Mouse (Mus musculus) small intestine, adult 2 months (tissue): ENCODE data around the gene Gtf3a. TPM values are rescaled to one million over a fixed set of nuclear protein-coding genes. Genes with fewer than 3 reads are reported as not detected.
"Not testable (repeated sequence)": the region's sequence is repeated elsewhere in the genome, so short reads cannot be mapped to it uniquely, and the experiment has no call there.

Source experiments
- H3K27ac ChIP-seq: fragments of 200-500 bp; 2 replicates; pipeline ENCODE4 v1.5.1; 2012; ENCODE audit warnings: low read depth, low read length, control low read depth, inconsistent platforms; ENCODE audit not compliant: insufficient read depth
- H3K27me3 ChIP-seq: fragments of 200-500 bp; 2 replicates; pipeline ENCODE4 v1.6.1; 2012; ENCODE audit warnings: mild to moderate bottlenecking, moderate library complexity, low read length, inconsistent platforms; ENCODE audit not compliant: control insufficient read depth, insufficient read depth
- H3K36me3 ChIP-seq: fragments of 200-500 bp; 2 replicates; pipeline ENCODE4 v1.6.1; 2012; ENCODE audit warnings: mild to moderate bottlenecking, low read length, control low read depth, inconsistent platforms; ENCODE audit not compliant: control insufficient read depth, insufficient read depth
- H3K4me1 ChIP-seq: fragments of 200-500 bp; 2 replicates; pipeline ENCODE4 v1.6.1; 2012; ENCODE audit warnings: low read length, inconsistent platforms, mixed read lengths; ENCODE audit not compliant: control insufficient read depth, insufficient read depth, insufficient read length
- H3K4me3 ChIP-seq: fragments of 200-500 bp; 2 replicates; pipeline ENCODE4 v1.5.1; 2012; ENCODE audit warnings: low read depth, mild to moderate bottlenecking, control low read depth, inconsistent platforms, low read length, moderate library complexity
- CTCF ChIP-seq: fragments of 200-500 bp; IDR thresholded peaks from 2 replicates; pipeline ENCODE4 v1.5.1; 2012; ENCODE audit warnings: low read depth, mild to moderate bottlenecking, control low read depth, inconsistent platforms, low read length, moderate library complexity, mixed read lengths; ENCODE audit not compliant: insufficient replicate concordance, insufficient read length; ENCODE audit errors: extremely low read depth
- POLR2A ChIP-seq: fragments of 200-500 bp; IDR thresholded peaks from 2 replicates; pipeline ENCODE4 v1.6.1; 2012; ENCODE audit warnings: low read depth, mild to moderate bottlenecking, control low read depth, inconsistent platforms, low read length, moderate library complexity
- WGBS: fragments of 180-500 bp; shearing (Covaris S2); methylation state at CpG from one replicate; pipeline ENCODE4 v1.1.7; 2018; 5-methylcytosine and 5-hydroxymethylcytosine counted together
- polyA plus RNA-seq: library from polyadenylated mRNA; depleted of rRNA; stranded (reverse); fragments of >200 nt; gene quantifications from 2 replicates; pipeline ENCODE4 v1.2.3, GENCODE M21; 2012

Gene Gtf3a
- polyA plus RNA-seq, 1 experiment, result 51.6 TPM

GRCm38 (mm10) chr5:146937541-146938503 is 10.6 kb upstream of the Gtf3a start:
- 31% methylated on average over 32 of the region's 32 CpGs for WGBS
- Histone ChIP-seq H3K4me3 (peak overlapping the region; percentile 39), H3K4me1 (peaks cover 14% of the 10 kb centered on the region), H3K36me3 (no peaks in the 10 kb centered on the region), H3K27ac (peak overlapping the region; percentile 79), H3K27me3 (no peaks in the 10 kb centered on the region)
- no peak for TF ChIP-seq POLR2A
- no peak for TF ChIP-seq CTCF

DNA sequence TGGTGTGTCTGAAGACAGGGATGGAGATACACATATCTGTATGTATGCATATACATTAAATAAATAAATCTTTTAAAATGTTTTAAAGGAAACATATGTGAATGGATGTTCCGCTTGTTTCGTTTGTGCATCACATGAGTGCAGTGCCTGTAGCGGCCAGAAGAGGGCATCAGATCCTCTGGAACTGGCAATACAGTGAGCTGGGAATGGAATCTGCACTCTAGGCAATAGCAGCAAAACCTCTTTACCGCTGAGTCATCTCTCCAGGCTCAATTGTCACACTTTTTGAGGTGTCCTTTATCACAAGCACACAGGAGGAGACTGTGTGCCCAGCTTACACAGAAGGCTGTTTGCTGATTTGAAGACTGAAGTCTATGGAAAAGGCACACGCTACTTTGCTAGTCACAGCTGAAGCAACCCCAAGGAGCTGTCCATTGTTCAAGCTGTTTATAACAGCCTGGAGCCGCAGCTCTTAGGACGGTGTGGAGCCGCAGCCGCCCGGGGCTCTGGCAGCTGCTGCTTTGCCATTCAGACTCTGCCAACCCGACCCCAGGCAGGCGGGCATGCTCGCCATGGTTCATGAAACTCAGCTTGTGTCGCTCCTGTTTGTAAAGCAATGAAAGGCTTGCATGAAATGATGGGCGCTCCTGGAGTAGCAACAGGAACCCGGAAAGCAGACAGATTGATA is 9.2 kb upstream of the Gtf3a start:
- H3K36me3 ChIP-seq, result no peaks in the 10 kb centered on the region
- no peaks in the 10 kb centered on the region for H3K27me3 ChIP-seq
- peaks cover 14% of the 10 kb centered on the region for H3K4me1 ChIP-seq
- TF ChIP-seq POLR2A (no peak), CTCF (peak; percentile 52; the same call in 1 of the 2 replicates)
- H3K27ac ChIP-seq, result no peak overlapping the region; the same call in 1 of the 2 replicates
- no peak overlapping the region for H3K4me3 ChIP-seq
- 47% methylated on average over 16 of the region's 16 CpGs for WGBS

- Histone ChIP-seq H3K4me3 (no peak overlapping the region), H3K36me3 (no peaks in the 10 kb centered on the region), H3K27me3 (no peaks in the 10 kb centered on the region), H3K4me1 (peaks cover 14% of the 10 kb centered on the region), H3K27ac (no peak overlapping the region)
- WGBS, result 16% methylated on average over 7 of the region's 7 CpGs
- TF ChIP-seq CTCF, result peak; percentile 77; the same call in 1 of the 2 replicates
- TF ChIP-seq POLR2A, result no peak
Observed at GRCm38 (mm10) chr5:146940219-146940618, 8.2 kb upstream of the Gtf3a start.

- not testable (repeated sequence) for H3K4me3 ChIP-seq, H3K27me3 ChIP-seq, H3K27ac ChIP-seq, H3K36me3 ChIP-seq
- peaks cover 10% of the 10 kb centered on the region for H3K4me1 ChIP-seq
- 33% methylated on average over 2 of the region's 2 CpGs for WGBS
Observed at GRCm38 (mm10) chr5:146941939-146942338, 6.5 kb upstream of the Gtf3a start.

DNA sequence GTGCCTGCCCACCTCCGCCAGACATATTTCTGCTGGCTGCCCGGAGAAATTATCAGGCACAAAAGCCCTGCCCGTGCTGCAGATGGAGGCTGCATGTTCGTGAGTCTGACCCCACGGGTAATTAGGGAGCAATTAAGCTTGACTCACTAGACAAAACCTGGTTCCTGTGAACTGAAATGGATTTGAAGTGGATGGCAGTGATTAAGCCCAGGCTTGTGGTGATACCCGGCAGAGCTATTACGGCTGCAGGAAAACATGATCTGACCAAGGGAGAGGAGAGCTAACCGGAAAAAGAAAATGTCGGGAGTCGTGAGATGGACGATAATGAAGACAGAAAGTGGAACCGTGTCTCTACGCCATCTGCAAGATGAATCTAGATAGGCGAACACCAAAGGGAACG is 5.5 kb upstream of the Gtf3a start:
- no peaks in the 10 kb centered on the region for H3K27me3 ChIP-seq
- H3K4me1 ChIP-seq, result peaks cover 7% of the 10 kb centered on the region
- no peak overlapping the region for H3K27ac ChIP-seq
- 36% methylated on average over 15 of the region's 15 CpGs for WGBS
- H3K36me3 ChIP-seq, result no peaks in the 10 kb centered on the region
- TF ChIP-seq POLR2A (no peak), CTCF (no peak)
- no peak overlapping the region for H3K4me3 ChIP-seq

GRCm38 (mm10) chr5:146944568-146944967 is 3.9 kb upstream of the Gtf3a start:
- 100% methylated on average over 2 of the region's 2 CpGs for WGBS
- Histone ChIP-seq H3K36me3 (no peaks in the 10 kb centered on the region), H3K4me1 (peaks cover 8% of the 10 kb centered on the region; the same call in 1 of the 2 replicates), H3K4me3 (no peak overlapping the region), H3K27ac (no peak overlapping the region), H3K27me3 (no peaks in the 10 kb centered on the region)
- no peak for TF ChIP-seq POLR2A
- peak; percentile 46; the same call in 1 of the 2 replicates for TF ChIP-seq CTCF

DNA sequence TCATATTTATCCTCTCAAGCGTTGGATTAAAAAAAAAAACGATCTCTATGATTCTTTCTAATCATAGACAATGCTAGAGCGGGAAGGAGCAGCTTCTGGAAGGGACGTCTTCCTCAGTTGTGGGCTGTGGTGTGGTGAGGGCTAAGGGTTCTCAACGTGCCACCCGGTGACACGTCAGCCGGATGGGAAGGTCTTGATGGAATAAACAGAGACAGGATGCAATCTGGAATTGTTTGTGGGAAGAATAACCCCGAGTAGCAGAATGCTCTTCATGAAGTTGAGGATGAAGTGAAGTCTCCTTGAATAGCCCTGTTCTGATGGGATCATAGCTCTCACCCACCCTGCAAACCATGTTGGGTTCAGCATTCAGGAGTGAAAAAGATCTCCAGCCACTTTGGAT is 1.8 kb upstream of the Gtf3a start:
- TF ChIP-seq POLR2A (no peak), CTCF (no peak)
- no peak overlapping the region for H3K27ac ChIP-seq
- peaks cover 4% of the 10 kb centered on the region; the same call in 1 of the 2 replicates for H3K36me3 ChIP-seq
- no peaks in the 10 kb centered on the region for H3K27me3 ChIP-seq
- WGBS, result 85% methylated on average over 9 of the region's 9 CpGs
- H3K4me3 ChIP-seq, result no peak overlapping the region
- H3K4me1 ChIP-seq, result peaks cover 9% of the 10 kb centered on the region; the same call in 1 of the 2 replicates
